Mouse (Mus musculus): ENCODE results near the gene Mbtd1. TPM values are rescaled to one million over a fixed set of nuclear protein-coding genes. Genes with fewer than 3 reads are reported as not detected.

Gene Mbtd1
- polyA plus RNA-seq, 1 experiment, result 4.8 TPM

DNA sequence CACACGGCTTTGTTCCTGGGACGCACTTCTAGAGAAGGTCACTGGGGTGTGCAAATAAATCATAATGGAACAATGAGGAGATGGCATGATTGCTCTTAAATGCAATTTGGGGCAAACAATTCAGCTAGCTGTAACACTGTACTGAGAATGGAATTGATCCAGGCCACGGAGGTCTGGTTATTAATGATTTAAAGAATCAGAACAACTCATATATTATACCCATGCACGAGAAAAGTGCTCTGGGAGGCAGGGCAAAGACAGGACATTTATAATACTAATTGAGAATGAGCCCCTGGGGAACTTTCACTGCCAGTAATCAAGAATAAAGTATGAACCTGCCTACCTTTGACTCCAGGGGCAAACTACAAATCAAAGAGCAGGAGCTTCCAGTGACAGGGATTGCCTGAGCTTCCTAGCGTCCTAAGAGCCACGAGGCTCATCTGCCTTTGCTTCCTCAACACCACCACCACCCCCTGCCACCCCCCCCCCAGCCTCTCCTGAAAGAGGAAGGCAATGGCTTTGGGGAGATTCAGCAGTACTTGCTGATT lies 93.9 kb downstream of the Mbtd1 start:
- no peak for DNase-seq
- no peak overlapping the region for H3K4me3 ChIP-seq (replicated peaks; ENCODE audit: extremely low read depth, low read depth, low read length)
- TF ChIP-seq CTCF (IDR thresholded peaks at IDR 0.05; ENCODE audit: insufficient read depth, low read length) (no peak), POLR2A (IDR thresholded peaks at IDR 0.05; ENCODE audit: borderline replicate concordance, extremely low read depth, low read depth, low read length) (no peak)
- WGBS, result 42% methylated on average over 6 of the region's 6 CpGs
- H3K4me1 ChIP-seq (ENCODE audit: control insufficient read depth, insufficient read depth, low read length), result no peaks in the 10 kb centered on the region

DNA sequence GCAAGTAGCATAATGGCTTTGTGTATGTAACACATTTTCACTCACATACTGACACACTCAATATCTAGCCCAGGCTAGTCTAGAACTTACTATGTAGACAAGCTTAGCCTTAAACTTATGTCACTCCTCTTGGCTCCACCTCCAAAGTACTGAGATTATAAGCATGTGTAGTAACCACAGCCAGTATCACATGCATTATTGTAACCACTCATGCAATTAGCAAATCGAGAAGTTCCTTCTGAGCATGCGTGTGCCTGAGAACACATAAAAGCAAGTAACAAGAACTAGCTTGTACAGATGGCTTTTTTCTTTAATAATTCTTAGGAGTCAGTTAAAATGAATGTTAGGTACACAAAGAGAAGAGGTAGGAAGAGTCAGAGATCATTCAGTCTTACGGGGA lies 99.0 kb downstream of the Mbtd1 start:
- TF ChIP-seq CTCF (IDR thresholded peaks at IDR 0.05; ENCODE audit: insufficient read depth, low read length), result no peak
- no peak for TF ChIP-seq POLR2A (IDR thresholded peaks at IDR 0.05; ENCODE audit: borderline replicate concordance, extremely low read depth, low read depth, low read length)
- WGBS, result 91% methylated on average over 3 of the region's 3 CpGs
- peaks cover 11% of the 10 kb centered on the region for H3K4me1 ChIP-seq (ENCODE audit: control insufficient read depth, insufficient read depth, low read length)
- DNase-seq, result no peak
- no peak overlapping the region for H3K4me3 ChIP-seq (replicated peaks; ENCODE audit: extremely low read depth, low read depth, low read length)

DNA sequence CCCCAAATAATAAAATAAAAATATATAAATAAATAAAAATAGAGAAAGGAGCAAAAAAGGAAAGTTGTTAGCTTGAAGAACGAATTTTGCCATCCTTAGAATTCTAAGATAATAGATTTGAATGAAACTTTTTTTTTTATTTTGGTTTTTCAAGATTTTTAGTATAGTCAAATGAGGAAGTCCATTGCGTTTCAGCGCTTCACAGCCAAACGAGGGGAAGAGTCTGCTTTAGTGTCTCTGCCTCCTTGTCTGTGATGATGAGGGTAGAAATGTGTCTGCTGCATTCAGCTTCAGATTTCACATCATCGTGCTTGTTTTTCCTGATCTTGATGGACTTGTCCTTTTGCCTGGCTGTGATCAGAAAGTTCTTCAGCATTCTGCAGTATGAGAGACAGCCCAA lies 99.6 kb downstream of the Mbtd1 start:
- H3K4me3 ChIP-seq (replicated peaks; ENCODE audit: extremely low read depth, low read depth, low read length), result no peak overlapping the region
- WGBS, result 82% methylated on average over 5 of the region's 5 CpGs
- TF ChIP-seq POLR2A (IDR thresholded peaks at IDR 0.05; ENCODE audit: borderline replicate concordance, extremely low read depth, low read depth, low read length), result no peak
- no peak for TF ChIP-seq CTCF (IDR thresholded peaks at IDR 0.05; ENCODE audit: insufficient read depth, low read length)
- peaks cover 11% of the 10 kb centered on the region for H3K4me1 ChIP-seq (ENCODE audit: control insufficient read depth, insufficient read depth, low read length)
- no peak for DNase-seq

- no peak for DNase-seq
Measured at GRCm38 (mm10) chr11:93986298-93986697, 100.6 kb downstream of the Mbtd1 start.

GRCm38 (mm10) chr11:93987026-93987425 lies 101.4 kb downstream of the Mbtd1 start:
- Histone ChIP-seq H3K4me3 (replicated peaks; ENCODE audit: extremely low read depth, low read depth, low read length) (no peak overlapping the region), H3K4me1 (ENCODE audit: control insufficient read depth, insufficient read depth, low read length) (peaks cover 11% of the 10 kb centered on the region)
- TF ChIP-seq CTCF (IDR thresholded peaks at IDR 0.05; ENCODE audit: insufficient read depth, low read length), result no peak
- TF ChIP-seq POLR2A (IDR thresholded peaks at IDR 0.05; ENCODE audit: borderline replicate concordance, extremely low read depth, low read depth, low read length), result no peak
- no peak for DNase-seq
- 84% methylated on average over 4 of the region's 4 CpGs for WGBS

More at GRCm38 (mm10) chr11:93986298-93986697, 100.6 kb downstream of the Mbtd1 start:
- no peak overlapping the region for H3K4me3 ChIP-seq (replicated peaks; ENCODE audit: extremely low read depth, low read depth, low read length)
- TF ChIP-seq POLR2A (IDR thresholded peaks at IDR 0.05; ENCODE audit: borderline replicate concordance, extremely low read depth, low read depth, low read length) (no peak), CTCF (IDR thresholded peaks at IDR 0.05; ENCODE audit: insufficient read depth, low read length) (no peak)
- H3K4me1 ChIP-seq (ENCODE audit: control insufficient read depth, insufficient read depth, low read length), result peaks cover 11% of the 10 kb centered on the region

DNA sequence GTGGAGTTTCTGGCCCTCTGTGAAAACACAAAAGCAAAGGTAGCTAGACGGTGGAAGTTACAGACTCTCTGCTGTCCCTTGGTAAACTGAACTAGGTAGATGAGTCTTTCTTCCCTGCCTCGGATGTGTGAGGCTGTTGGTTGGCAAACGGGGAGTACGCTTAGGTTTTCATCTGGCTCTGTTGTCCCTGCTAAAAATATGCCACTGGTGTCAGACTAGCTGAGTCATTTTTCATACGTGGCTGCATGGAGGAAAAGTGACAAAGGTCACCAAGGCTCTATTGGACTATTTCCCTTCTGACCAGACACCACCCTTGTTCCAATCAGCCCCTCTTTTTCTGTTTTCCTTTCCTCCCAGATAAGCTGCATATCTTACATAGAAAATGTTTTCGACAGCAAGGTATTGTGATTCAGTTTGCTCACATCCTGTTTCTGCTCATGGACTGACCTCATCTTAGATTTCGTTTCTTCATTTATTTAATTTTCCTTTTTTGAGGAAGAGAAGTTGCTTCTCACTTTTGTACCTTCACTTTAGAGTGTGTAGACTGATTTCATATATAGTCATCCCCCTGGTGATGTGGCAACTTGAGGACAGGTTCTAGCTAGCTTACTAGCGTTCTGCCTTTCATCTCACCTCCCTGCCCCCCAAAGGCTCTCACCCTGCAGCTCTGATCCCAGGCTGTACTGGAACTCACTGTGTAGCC lies 102.1 kb downstream of the Mbtd1 start:
- H3K4me3 ChIP-seq (replicated peaks; ENCODE audit: extremely low read depth, low read depth, low read length), result no peak overlapping the region
- no peak for TF ChIP-seq CTCF (IDR thresholded peaks at IDR 0.05; ENCODE audit: insufficient read depth, low read length)
- TF ChIP-seq POLR2A (IDR thresholded peaks at IDR 0.05; ENCODE audit: borderline replicate concordance, extremely low read depth, low read depth, low read length), result no peak
- no peak for DNase-seq
- H3K4me1 ChIP-seq (ENCODE audit: control insufficient read depth, insufficient read depth, low read length), result peaks cover 11% of the 10 kb centered on the region
- 28% methylated on average over 8 of the region's 8 CpGs for WGBS

DNA sequence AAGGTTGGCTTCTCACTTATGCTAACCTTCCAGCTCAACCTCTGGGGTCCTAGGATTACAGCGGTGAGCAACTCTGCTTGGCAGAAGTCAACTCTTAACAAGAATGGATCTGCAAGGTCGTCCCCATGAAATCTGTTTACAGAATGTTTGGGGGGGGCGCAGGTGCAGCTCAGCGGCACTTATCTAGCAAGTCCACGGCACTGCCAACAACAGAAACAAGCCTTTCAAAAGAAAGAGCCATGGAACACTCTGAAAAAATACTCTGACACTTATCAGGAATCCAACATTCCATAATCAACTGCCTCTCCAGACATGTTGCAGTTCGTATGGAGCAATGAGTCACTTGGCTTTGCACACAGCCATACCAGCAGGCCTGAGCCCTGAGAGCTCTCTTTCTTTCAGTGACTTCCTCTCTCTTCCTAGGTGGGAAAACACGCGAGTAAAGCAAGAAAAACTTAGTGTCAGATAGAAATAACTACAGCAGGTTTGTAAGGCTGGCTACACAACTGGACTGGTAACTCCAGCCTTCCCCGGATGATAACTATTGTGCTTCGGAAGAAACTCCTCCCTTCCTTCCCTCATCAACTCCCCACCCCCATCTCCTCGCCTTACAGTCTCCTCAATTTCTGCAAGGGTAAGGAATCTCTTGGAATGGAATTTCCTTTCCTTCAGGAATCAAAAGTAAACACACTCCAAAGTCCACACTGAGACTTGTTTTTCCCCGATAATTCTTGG lies 102.8 kb downstream of the Mbtd1 start:
- no peak for DNase-seq
- no peak overlapping the region for H3K4me3 ChIP-seq (replicated peaks; ENCODE audit: extremely low read depth, low read depth, low read length)
- no peak for TF ChIP-seq POLR2A (IDR thresholded peaks at IDR 0.05; ENCODE audit: borderline replicate concordance, extremely low read depth, low read depth, low read length)
- TF ChIP-seq CTCF (IDR thresholded peaks at IDR 0.05; ENCODE audit: insufficient read depth, low read length), result no peak
- WGBS, result 30% methylated on average over 12 of the region's 12 CpGs
- peaks cover 11% of the 10 kb centered on the region for H3K4me1 ChIP-seq (ENCODE audit: control insufficient read depth, insufficient read depth, low read length)

GRCm38 (mm10) chr11:93994531-93994930 lies 108.9 kb downstream of the Mbtd1 start:
- Histone ChIP-seq H3K4me3 (replicated peaks; ENCODE audit: extremely low read depth, low read depth, low read length) (peak overlapping the region; percentile 35), H3K4me1 (ENCODE audit: control insufficient read depth, insufficient read depth, low read length) (peaks cover 13% of the 10 kb centered on the region)
- 26% methylated on average over 5 of the region's 5 CpGs for WGBS
- no peak for DNase-seq
- TF ChIP-seq CTCF (IDR thresholded peaks at IDR 0.05; ENCODE audit: insufficient read depth, low read length) (no peak), POLR2A (IDR thresholded peaks at IDR 0.05; ENCODE audit: borderline replicate concordance, extremely low read depth, low read depth, low read length) (no peak)

- Histone ChIP-seq H3K4me1 (ENCODE audit: control insufficient read depth, insufficient read depth, low read length) (peaks cover 13% of the 10 kb centered on the region), H3K4me3 (replicated peaks; ENCODE audit: extremely low read depth, low read depth, low read length) (peak overlapping the region; percentile 83)
- peak; percentile 80 for DNase-seq
- 3% methylated on average over 15 of the region's 15 CpGs for WGBS
- TF ChIP-seq POLR2A (IDR thresholded peaks at IDR 0.05; ENCODE audit: borderline replicate concordance, extremely low read depth, low read depth, low read length) (peak; percentile 90; the same call in 1 of the 2 replicates), CTCF (IDR thresholded peaks at IDR 0.05; ENCODE audit: insufficient read depth, low read length) (no peak)
Measured at GRCm38 (mm10) chr11:93995111-93995719, 109.6 kb downstream of the Mbtd1 start.

Data from lung, adult 2 months (tissue).